ENCODE assay signal across 10 mouse cellular contexts in genomic region chr1:119299842-119300752, GRCm38 (mm10).
DNase-seq lines count a peak whose midpoint lies in the region; ATAC-seq lines count a peak whose summit lies in the region.
"Had no signal": no experiment of that assay in that cellular context is flagged by ENCODE, and none has a peak within 500 bp of the region (broad histone marks: within the 10 kb centered on the region; RNA-seq: fewer than 3 reads in every experiment).

No protein-coding gene starts in this region.

- no peaks in the 10 kb centered on the region for H3K36me3 ChIP-seq in neural tube, embryonic 11.5 days (ENCODE audit: control insufficient read depth, insufficient read depth, low read length)
- H3K36me3 ChIP-seq: limb, embryonic 13.5 days had no signal

- no peak overlapping the region for H3K27ac ChIP-seq in neural tube, embryonic 11.5 days (ENCODE audit: low read depth, low read length)
- H3K27ac ChIP-seq: limb, embryonic 13.5 days had no signal

- H3K4me1 ChIP-seq in neural tube, embryonic 11.5 days (ENCODE audit: control insufficient read depth, insufficient read depth, low read length), result peaks cover 2% of the 10 kb centered on the region

- no peak overlapping the region for H3K4me3 ChIP-seq in neural tube, embryonic 11.5 days (ENCODE audit: low read depth, low read length)
- H3K4me3 ChIP-seq: limb, embryonic 13.5 days had no signal

- H3K4me2 ChIP-seq in neural tube, embryonic 11.5 days (ENCODE audit: low read depth), result no peak overlapping the region
- H3K4me2 ChIP-seq: limb, embryonic 13.5 days had no signal

- 85% methylated on average over 12 of the region's 12 CpGs for WGBS in neural tube, embryonic 11.5 days

- intact Hi-C loops in heart, postnatal 14 days (cut with DNase I), result no loop called here

- DNase-seq in neural tube, embryonic 11.5 days (ENCODE audit: low spot score), result peak; percentile 1
- DNase-seq in neural tube, embryonic 10.5 days (ENCODE audit: extremely low spot score, low spot score), result no peak
- DNase-seq in adrenal gland, postnatal 10 days, result peak; percentile 60
- DNase-seq in heart, postnatal 14 days, result peak; percentile 18 to 25
- DNase-seq in spleen, postnatal 4 days (ENCODE audit: low spot score in 2 of 2), result no peak
- DNase-seq in urinary bladder, postnatal 4 days (ENCODE audit: low spot score in 2 of 2), result no peak
- no peak for DNase-seq in thymus, postnatal 14 days
- DNase-seq: kidney, adult 9 months; thymus, postnatal 25 days had no signal

- H3K9ac ChIP-seq in neural tube, embryonic 11.5 days (ENCODE audit: low read length), result no peak overlapping the region
- H3K9ac ChIP-seq: limb, embryonic 13.5 days had no signal

- ATAC-seq in neural tube, embryonic 11.5 days (ENCODE audit: insufficient read depth, low FRiP score, low TSS enrichment), result no peak

- no peaks in the 10 kb centered on the region for H3K27me3 ChIP-seq in neural tube, embryonic 11.5 days (ENCODE audit: control insufficient read depth, insufficient read depth, low read length)
- H3K27me3 ChIP-seq: limb, embryonic 13.5 days had no signal

- no peaks in the 10 kb centered on the region for H3K9me3 ChIP-seq in neural tube, embryonic 11.5 days (ENCODE audit: control insufficient read depth, low read length)
- H3K9me3 ChIP-seq: limb, embryonic 13.5 days had no signal

Comparison
In these comparisons a context has a peak if more than half of its experiments do, and no peak if none do; other contexts are left out.
1. DNase-seq: peak in neural tube, embryonic 11.5 days (single experiment), adrenal gland, postnatal 10 days (single experiment) and heart, postnatal 14 days (2 of 2); none in neural tube, embryonic 10.5 days (single experiment), spleen, postnatal 4 days (0 of 2), urinary bladder, postnatal 4 days (0 of 2) and thymus, postnatal 14 days (single experiment).